Mouse (Mus musculus) liver, adult 2 months (tissue): ENCODE results near the gene Atp6v1g2.
A peak's percentile ranks its signal among the peaks of the same experiment; 100 is the strongest.

ENCODE experiments used
- CTCF ChIP-seq: fragments of 200-500 bp; IDR thresholded peaks from 2 replicates; pipeline ENCODE4 v1.5.1; 2011; ENCODE audit warnings: low read depth, low read length, control low read depth
- POLR2A ChIP-seq: fragments of 200-500 bp; IDR thresholded peaks from 2 replicates; pipeline ENCODE4 v1.6.1; 2011; ENCODE audit warnings: low read length, control low read depth; ENCODE audit not compliant: insufficient read depth; ENCODE audit errors: extremely low read depth

DNA sequence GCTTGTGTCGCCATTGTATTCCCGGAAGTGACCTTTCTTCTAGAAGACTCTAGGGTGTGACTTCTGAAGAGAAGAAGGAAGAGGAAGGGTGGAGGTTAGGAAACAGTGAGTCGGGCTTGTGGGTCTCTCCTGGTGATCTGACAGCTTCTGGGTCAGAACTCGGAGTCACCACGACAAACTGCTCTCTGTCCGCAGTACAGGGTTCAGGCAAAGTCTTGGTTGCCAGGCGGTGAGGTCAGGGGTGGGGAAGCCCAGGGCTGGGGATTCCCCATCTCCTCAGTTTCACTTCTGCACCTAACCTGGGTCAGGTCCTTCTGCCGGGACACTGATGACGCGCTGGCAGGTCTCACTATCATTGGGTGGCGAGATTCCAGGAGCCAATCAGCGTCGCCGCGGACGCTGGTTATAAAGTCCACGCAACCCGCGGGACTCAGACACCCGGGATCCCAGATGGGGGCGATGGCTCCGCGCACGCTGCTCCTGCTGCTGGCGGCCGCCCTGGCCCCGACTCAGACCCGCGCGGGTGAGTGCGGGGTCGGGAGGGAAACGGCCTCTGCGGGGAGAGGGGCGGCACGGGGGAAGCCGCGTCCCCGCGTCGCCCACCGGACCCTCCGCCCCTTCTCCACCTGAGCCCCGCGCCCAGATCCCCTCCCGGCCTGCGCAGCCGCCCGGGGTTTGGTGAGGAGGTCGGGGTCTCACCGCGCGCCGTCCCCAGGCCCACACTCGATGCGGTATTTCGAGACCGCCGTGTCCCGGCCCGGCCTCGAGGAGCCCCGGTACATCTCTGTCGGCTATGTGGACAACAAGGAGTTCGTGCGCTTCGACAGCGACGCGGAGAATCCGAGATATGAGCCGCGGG is 29.4 kb downstream of the Atp6v1g2 start, which contains the start of gene H2-D1:
- TF ChIP-seq POLR2A (peak; percentile 98), CTCF (no peak)
